Comparison of ENCODE assay signal across 19 mouse cellular contexts in the genomic region with DNA sequence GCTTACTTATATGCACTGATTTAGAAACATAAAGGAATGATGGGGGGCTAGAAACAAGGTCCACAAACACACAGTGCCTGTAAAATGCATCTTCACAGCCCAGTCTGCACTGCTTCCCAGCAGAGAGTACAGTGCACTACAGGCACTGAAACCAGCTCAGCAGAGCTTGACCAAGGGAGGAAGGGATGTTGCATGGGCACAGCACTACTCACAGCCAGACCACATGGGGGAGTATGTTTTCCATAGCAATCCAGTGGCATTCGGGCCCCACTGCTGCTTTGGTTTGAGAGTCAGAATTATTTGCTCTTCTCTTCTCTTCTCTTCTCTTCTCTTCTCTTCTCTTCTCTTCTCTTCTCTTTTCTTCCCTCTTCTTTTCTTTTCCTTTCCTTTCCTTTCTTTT. TPM values are rescaled to one million over a fixed set of nuclear protein-coding genes. Genes with fewer than 3 reads are reported as not detected.
DNase-seq lines count a peak whose midpoint lies in the region; ATAC-seq lines count a peak whose summit lies in the region.
"Had no signal": no experiment of that assay in that cellular context is flagged by ENCODE, and none has a peak within 500 bp of the region (broad histone marks: within the 10 kb centered on the region; RNA-seq: fewer than 3 reads in every experiment).

No protein-coding gene starts in this region.

- ATAC-seq in frontal cortex, adult (ENCODE audit: low TSS enrichment), result 0 out of 2 replicates have a peak, but pooled peaks have one; percentile 24
- peak; percentile 32; the same call in 1 of the 2 replicates for ATAC-seq in midbrain, embryonic 16.5 days
- ATAC-seq in midbrain, embryonic 11.5 days (ENCODE audit: low FRiP score), result no peak
- peak; percentile 94 for ATAC-seq in kidney, embryonic 15.5 days (replicated peaks; ENCODE audit: low FRiP score)

- no peaks in the 10 kb centered on the region for H3K4me1 ChIP-seq in midbrain, embryonic 16.5 days (ENCODE audit: control insufficient read depth, insufficient read depth, low read length)
- H3K4me1 ChIP-seq in midbrain, embryonic 11.5 days (ENCODE audit: control insufficient read depth, insufficient read depth, low read length), result no peaks in the 10 kb centered on the region
- no peaks in the 10 kb centered on the region for H3K4me1 ChIP-seq in kidney, embryonic 15.5 days
- H3K4me1 ChIP-seq: embryonic facial prominence, embryonic 10.5 days; liver, embryonic 15.5 days; neural tube, embryonic 15.5 days had no signal

- peaks cover 29% of the 10 kb centered on the region for H3K36me3 ChIP-seq in midbrain, embryonic 16.5 days (ENCODE audit: control insufficient read depth, insufficient read depth, low read length)
- no peaks in the 10 kb centered on the region for H3K36me3 ChIP-seq in midbrain, embryonic 11.5 days (ENCODE audit: control insufficient read depth, insufficient read depth, low read length)
- no peaks in the 10 kb centered on the region for H3K36me3 ChIP-seq in kidney, embryonic 15.5 days
- H3K36me3 ChIP-seq: liver, embryonic 15.5 days had no signal

- H3K9ac ChIP-seq in midbrain, embryonic 16.5 days (ENCODE audit: low read depth, low read length), result no peak overlapping the region
- no peak overlapping the region for H3K9ac ChIP-seq in midbrain, embryonic 11.5 days (ENCODE audit: low read length)
- H3K9ac ChIP-seq in kidney, embryonic 15.5 days, result no peak overlapping the region
- H3K9ac ChIP-seq: liver, embryonic 15.5 days; neural tube, embryonic 15.5 days had no signal

- H3K27ac ChIP-seq in midbrain, embryonic 16.5 days (ENCODE audit: low read length), result no peak overlapping the region
- no peak overlapping the region for H3K27ac ChIP-seq in midbrain, embryonic 11.5 days (ENCODE audit: low read depth, low read length)
- H3K27ac ChIP-seq in kidney, embryonic 15.5 days, result no peak overlapping the region
- H3K27ac ChIP-seq: embryonic facial prominence, embryonic 10.5 days; gastrocnemius, adult 2 months; liver, embryonic 15.5 days; neural tube, embryonic 15.5 days had no signal

- no peak overlapping the region for H3K4me2 ChIP-seq in midbrain, embryonic 16.5 days (ENCODE audit: low read length)
- no peak overlapping the region for H3K4me2 ChIP-seq in midbrain, embryonic 11.5 days
- no peak overlapping the region for H3K4me2 ChIP-seq in kidney, embryonic 15.5 days
- H3K4me2 ChIP-seq: heart, embryonic 11.5 days; liver, embryonic 15.5 days; neural tube, embryonic 15.5 days had no signal

- H3K9me3 ChIP-seq in midbrain, embryonic 16.5 days (replicated peaks; ENCODE audit: control insufficient read depth, low read length, poor library complexity, severe bottlenecking), result no peaks in the 10 kb centered on the region
- no peaks in the 10 kb centered on the region for H3K9me3 ChIP-seq in midbrain, embryonic 11.5 days (ENCODE audit: control insufficient read depth, low read length)
- H3K9me3 ChIP-seq in kidney, embryonic 15.5 days (replicated peaks), result no peaks in the 10 kb centered on the region
- H3K9me3 ChIP-seq: embryonic facial prominence, embryonic 10.5 days; liver, embryonic 15.5 days; neural tube, embryonic 15.5 days had no signal

- DNase-seq in frontal cortex, postnatal 25 days (ENCODE audit: low spot score in 2 of 2), result no peak
- no peak for DNase-seq in midbrain, embryonic 11.5 days (ENCODE audit: low spot score, missing footprints)
- peak; percentile 8 for DNase-seq in lung, postnatal 36 days
- DNase-seq in layer of hippocampus, postnatal 14 days (ENCODE audit: low spot score in 2 of 2), result no peak
- no peak for DNase-seq in spleen, postnatal 36 days (ENCODE audit: low spot score in 2 of 2)
- DNase-seq: B cell, adult 2 months; cerebellum, adult 8-10 months; gastrocnemius, adult 2 months; heart, postnatal 4 days; thymus, adult 2 months had no signal

- no peaks in the 10 kb centered on the region for H3K27me3 ChIP-seq in midbrain, embryonic 16.5 days (ENCODE audit: control insufficient read depth, insufficient read depth, low read depth, low read length)
- no peaks in the 10 kb centered on the region for H3K27me3 ChIP-seq in midbrain, embryonic 11.5 days (ENCODE audit: control insufficient read depth, insufficient read depth, low read length)
- H3K27me3 ChIP-seq in kidney, embryonic 15.5 days, result no peaks in the 10 kb centered on the region
- H3K27me3 ChIP-seq: liver, embryonic 15.5 days; neural tube, embryonic 15.5 days had no signal

- H3K4me3 ChIP-seq in midbrain, embryonic 16.5 days (ENCODE audit: low read depth, low read length), result no peak overlapping the region
- H3K4me3 ChIP-seq in midbrain, embryonic 11.5 days (ENCODE audit: low read depth, low read length), result no peak overlapping the region
- no peak overlapping the region for H3K4me3 ChIP-seq in kidney, embryonic 15.5 days (replicated peaks)
- H3K4me3 ChIP-seq: embryonic facial prominence, embryonic 10.5 days; gastrocnemius, adult 2 months; liver, embryonic 15.5 days; neural tube, embryonic 15.5 days had no signal

- 55% methylated on average over 1 of the region's 1 CpGs for WGBS in midbrain, embryonic 16.5 days
- 59% methylated on average over 1 of the region's 1 CpGs for WGBS in midbrain, embryonic 11.5 days
- 32% methylated on average over 1 of the region's 1 CpGs for WGBS in kidney, embryonic 15.5 days

RNA-seq across cellular contexts. Expression of a gene that starts 39.4 kb away (rescaled TPM):
- polyA plus RNA-seq in midbrain, embryonic 16.5 days (2015; fragmentation: Nextera tagmentation; extraction: Ambion mirVana), result 0.11 TPM in 1 of 2 replicates, not detected in the other
- polyA plus RNA-seq in midbrain, embryonic 11.5 days (2014; fragmentation: Nextera tagmentation; extraction: Ambion mirVana), result not detected in 2 replicates
- polyA plus RNA-seq in kidney, embryonic 15.5 days (2015; fragmentation: Nextera tagmentation; extraction: Ambion mirVana), result 16.8 and 18.8 TPM in 2 replicates
- total RNA-seq in layer of hippocampus, postnatal 14 days (2021), result not detected
- total RNA-seq: gastrocnemius, adult 2 months; heart, postnatal 4 days; left cerebral cortex, adult 8-10 months; monocyte, adult 5-6 weeks had no signal

Comparison
In these comparisons a context has a peak if more than half of its experiments do, and no peak if none do; other contexts are left out.
1. RNA of a gene that starts 39.4 kb away (polyA plus RNA-seq): 16.8 to 18.8 TPM in kidney, embryonic 15.5 days; 0.11 TPM in midbrain, embryonic 16.5 days and not detected in midbrain, embryonic 11.5 days; every median in the first group is over 10 times any median in the second.